Mouse (Mus musculus): ENCODE results near the gene Zfp758.
A peak's percentile ranks its signal among the peaks of the same experiment; 100 is the strongest.
"Not testable (repeated sequence)": the region's sequence is repeated elsewhere in the genome, so short reads cannot be mapped to it uniquely, and the experiment has no call there.

Gene Zfp758

DNA sequence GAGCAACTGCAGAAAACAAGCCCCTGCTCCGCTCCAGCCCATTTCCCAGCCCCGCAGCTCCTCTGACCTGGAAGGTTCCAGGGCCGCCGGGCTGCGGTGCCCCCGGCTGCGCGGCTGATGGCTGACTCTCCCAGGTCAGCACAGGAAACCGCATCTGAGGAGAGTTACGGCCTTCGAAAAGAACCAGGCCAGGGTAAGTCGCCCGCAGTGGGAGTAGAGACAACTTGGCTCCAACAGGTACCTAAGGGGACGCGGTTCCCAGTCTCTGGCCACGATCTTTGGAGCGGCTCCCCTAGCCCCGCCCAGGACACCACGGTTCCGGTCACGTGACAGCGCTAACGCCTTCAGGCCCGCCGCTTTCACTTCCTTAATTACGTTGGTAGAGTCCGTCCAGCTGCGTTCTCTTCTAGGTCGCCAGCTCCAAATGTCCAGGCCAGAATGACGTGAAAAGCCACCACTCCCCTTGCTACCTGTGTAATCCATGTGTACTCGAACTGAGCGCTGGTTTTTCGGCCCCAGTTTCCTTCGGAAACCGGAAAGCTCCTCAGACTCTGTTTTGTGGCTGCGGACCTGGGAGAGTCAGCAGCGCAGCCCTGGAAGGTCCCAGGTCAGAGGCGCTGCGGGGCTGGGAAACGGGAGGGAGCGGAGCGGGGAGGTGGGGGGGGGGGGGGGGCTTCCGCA is at the start of gene Zfp758, which contains the start of gene Zfp944:
TSS of gene Zfp758 (plus strand) at position 353 of the 681 bp plus-strand sequence.
TSS of gene Zfp944 (minus strand) at position 300 of the 681 bp plus-strand sequence.
- DNase-seq, result peak; percentile 56

DNA sequence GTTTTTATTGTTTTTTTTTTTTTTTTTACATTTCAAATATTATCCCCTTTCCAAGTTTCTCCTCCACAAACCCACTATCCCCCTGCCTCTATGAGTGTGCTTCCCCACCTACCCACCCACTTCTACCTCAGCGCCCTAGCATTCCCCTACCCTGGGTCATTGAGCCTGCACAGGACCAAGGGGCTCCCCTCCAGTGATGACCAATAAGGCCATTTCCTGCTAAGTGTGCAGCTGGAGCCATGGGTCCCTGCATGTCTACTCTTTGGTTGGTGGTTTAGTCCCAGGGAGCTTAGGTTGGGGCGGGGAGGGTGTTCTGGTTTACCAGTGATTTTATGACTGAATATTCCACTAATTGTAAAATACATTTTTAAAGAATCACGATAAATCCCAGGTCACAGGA is 47.0 kb upstream of the Zfp758 start:
- DNase-seq, result not testable (repeated sequence)

DNA sequence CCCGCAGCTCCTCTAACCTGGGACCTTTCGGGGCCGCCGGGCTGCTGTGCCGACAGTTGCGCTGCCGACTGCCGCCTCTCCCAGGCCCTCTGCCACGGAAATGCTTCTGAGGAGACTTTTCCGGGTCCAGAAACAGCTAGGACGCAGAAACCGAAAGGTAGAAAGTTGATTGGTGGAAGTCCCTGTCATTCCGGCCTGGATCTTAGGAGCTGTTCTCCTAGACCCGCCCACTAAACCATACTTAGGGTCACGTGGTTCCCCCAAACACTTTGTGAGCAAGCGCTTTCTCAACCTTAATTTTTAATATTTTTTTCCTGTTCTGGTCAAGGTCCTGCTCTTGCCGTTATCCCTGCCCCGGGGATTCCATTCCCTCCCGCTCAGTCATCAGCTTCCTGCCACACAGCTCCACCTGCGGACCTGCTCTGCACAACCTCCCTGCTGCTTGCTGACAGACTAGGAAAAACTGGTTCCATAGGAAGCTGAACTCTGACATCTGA is 46.5 kb upstream of the Zfp758 start, which contains the start of gene CT030661.1:
TSS of gene CT030661.1 (minus strand) at position 108 of the 497 bp plus-strand sequence.
- DNase-seq, result peak; percentile 77

DNA sequence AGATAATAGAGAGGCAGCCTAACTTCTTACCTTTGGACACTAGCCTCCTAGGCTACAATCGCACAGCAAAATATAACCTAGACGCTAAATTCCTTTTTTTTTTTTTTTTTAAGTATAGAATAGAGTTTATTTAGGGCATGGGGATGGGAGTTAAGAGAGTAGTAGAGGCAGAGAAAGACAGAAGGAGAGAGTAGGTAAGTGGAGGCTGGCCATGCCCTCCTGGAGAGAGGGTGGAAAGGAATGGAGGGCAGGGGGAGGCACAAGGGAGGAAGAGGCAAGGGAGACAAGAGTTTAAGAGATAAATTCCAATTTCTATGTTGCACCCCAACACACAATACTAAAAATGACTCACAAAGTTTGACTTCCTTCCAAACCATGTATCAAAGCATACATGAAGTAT is 46.0 kb upstream of the Zfp758 start:
- DNase-seq, result not testable (repeated sequence)

DNA sequence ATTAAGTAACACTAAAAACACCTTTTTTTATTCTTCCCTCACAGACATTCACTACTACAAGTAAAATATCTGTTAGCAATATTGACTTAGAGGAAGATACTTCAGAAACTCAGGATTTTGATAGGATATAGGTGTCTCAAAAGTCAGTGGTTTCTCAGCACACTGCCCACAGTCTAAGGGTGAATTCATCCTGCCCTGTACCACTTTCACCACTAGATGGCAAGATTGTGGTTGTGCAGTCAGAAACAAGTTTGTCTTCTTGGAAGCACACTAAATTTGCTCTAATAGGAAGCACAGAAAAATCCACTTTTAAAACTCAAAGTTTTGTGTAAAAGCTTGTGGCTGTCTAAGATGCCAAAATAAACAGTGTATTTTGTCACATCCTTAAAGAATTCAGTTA is 8.5 kb upstream of the Zfp758 start:
- DNase-seq, result peak; percentile 55

DNA sequence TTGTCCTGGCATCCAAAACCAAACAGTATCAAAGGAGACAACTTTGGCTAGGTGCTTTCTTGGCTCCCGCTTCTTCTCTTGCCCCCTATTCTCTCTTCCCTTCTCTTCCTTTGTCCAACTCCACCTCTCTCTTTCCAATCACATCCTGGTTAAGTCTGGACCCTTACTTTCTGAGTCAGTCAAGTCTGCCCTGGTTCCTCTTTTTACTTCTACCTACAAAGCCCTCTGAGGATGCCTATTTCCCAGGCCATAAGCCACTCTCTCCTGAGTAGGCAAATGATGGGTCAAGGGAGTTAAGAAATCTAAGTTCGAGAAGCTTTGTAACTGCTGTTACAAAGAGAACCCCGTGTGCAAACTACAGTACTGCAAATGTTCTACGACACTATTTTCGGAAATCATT is 681 bp upstream of the Zfp758 start:
- DNase-seq, result no peak

DNA sequence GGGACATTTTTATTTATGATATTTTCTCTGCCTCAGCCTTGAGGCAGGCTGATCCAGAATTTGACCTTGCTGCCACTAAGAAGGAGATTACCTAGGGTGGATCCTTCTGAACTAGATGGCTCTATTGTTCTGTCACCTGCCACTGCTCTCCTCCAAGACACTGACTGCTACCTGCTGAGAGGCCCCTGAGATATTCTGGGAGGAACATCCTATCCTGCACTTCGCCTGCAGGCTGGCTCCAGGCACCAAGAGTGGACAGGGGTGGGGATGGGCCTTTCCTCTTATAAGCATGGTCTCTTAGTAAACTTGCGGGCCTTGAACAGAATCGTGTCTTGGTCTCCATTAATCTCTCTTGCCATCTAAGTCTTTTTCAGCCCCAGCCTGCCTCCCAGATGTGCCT is 2.6 kb downstream of the Zfp758 start:
- no peak for DNase-seq

DNA sequence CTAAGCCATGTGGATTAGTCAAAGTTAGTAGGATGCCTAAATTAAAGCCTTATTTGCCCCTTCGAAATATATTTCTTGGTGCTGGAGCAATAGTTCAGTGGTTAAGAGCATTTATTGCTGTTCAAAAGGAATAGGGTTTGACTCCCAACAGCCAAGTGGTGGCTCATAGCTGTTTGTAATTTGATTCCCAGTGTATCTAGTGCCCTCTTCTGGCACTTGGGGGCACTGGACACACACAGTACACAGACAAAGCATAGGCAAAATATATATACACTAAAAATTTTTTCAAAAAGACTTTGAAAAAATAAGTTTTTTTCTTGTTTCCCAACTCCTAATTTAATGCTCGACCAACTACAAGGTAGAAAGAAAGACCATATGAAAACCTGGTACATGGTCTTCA is 49.5 kb downstream of the Zfp758 start:
- peak; percentile 52 for DNase-seq

DNA sequence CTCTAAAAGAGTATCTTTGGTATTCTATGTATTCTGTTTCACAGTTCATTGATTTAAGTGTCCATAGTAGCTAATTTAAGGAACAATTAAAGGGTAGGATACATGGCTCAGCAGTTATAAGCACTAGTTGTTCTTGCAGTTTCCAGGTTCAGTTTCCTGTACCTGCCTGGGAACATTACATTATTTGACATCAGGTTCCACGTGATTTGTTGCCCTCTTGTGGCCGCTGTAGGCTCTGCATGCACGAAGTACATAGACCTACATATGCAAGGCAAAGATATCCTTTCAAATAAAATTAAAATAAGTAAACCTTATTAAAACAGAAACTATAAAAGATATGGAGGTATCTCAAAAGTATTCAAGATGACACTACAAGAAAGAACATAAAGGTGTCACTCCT is 56.3 kb downstream of the Zfp758 start:
- DNase-seq, result peak; percentile 85

DNA sequence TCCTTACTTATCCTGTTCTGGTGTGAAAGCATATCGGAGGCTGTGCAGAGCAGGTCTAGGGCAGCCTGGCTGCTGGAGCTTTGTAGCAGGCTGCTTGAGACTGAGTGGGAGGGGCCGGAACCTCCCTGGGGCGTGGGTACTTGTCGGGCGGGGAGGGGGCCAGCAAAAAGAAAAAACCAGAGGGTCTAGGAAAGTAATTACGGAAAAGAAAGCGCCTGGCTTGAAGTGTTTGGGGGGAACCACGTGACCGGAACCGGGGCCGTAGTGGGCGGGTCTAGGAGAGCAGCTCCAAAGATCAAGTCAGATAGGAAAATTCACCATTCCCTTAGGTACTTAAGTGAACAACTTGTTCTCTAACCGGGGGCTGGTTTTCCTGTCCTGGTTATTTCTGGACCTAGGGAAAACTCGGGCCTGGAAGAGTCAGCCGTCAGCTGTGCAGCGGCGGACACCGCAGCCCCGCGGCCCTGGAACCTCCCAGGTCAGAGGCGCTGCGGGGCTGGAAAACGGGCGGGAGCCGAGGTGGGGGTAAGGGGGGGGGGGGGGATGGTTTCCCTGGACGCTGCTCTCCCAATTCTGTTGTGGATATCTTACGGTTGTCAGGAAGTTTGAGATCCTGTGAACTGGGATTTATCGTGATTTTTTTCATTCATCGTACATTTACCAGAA is 62.8 kb downstream of the Zfp758 start, which contains the start of gene Zfp946:
TSS of gene Zfp946 (plus strand) at position 271 of the 666 bp plus-strand sequence.
- DNase-seq, result peak; percentile 79

DNA sequence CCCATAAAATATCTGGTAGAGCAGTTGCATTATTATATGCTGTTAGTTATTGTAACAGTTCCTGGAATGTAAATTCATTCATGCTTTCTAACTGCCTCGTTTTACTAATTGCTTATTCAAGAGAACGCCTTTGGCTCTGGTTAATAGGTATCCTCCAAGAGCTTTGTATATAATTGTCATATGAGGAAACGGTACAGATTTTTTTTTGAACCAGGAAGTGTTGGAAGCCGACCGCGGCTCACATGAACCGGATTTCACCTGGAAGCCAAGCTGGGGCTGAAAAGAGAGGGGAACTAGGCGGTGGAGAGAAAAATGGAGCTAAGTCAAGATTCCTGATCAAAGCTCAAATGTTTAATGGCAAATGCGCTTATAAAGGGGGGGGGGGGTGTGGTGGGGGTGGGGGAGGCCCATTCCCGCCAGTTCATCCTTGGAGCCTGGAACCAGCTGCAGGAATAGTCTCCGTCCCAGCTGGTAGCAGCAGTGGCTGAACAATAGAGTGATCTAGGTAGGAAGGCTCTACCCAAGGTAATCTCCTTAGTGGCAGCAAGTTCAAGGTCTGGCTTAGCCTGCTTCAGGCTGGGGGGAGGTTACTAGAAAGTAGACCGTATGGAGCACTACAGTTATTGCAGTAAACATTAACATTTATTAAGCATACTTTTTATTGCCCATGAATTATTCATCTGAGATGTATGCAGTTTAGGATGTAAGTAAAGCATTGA is 63.5 kb downstream of the Zfp758 start:
- peak; percentile 11 for DNase-seq
